Mouse (Mus musculus) hindbrain, embryonic 11.5 days (tissue): ENCODE measurements around the gene Tmem63b. TPM values are rescaled to one million over a fixed set of nuclear protein-coding genes. Genes with fewer than 3 reads are reported as not detected.

ENCODE experiments used
- ATAC-seq: fragments of 200-750 bp; cut with Nextera tagmentation; 2 replicates; pipeline ENCODE4 v1.8.0; 2017; ENCODE audit warnings: mild to moderate bottlenecking, moderate TSS enrichment, moderate library complexity; ENCODE audit not compliant: low FRiP score
- DNase-seq: peaks from one replicate; pipeline ENCODE4 v3.0.0-alpha.2; 2015; ENCODE audit warnings: low spot score
- H3K27ac ChIP-seq: fragments of 300-500 bp; sonication (generic); 2 replicates; pipeline ENCODE4 v1.5.1; 2014; ENCODE audit warnings: mild to moderate bottlenecking, low read depth, low read length
- H3K27me3 ChIP-seq: fragments of 300-500 bp; sonication (generic); 2 replicates; pipeline ENCODE4 v1.6.1; 2014; ENCODE audit warnings: mild to moderate bottlenecking, low read length, moderate library complexity, mixed read lengths; ENCODE audit not compliant: control insufficient read depth, insufficient read depth
- H3K36me3 ChIP-seq: fragments of 300-500 bp; sonication (generic); 2 replicates; pipeline ENCODE4 v1.6.1; 2014; ENCODE audit warnings: mild to moderate bottlenecking, low read length, moderate library complexity, mixed read lengths; ENCODE audit not compliant: control insufficient read depth, insufficient read depth
- H3K4me1 ChIP-seq: fragments of 300-500 bp; sonication (generic); replicated peaks from 2 replicates; pipeline ENCODE4 v1.6.1; 2014; ENCODE audit warnings: low read length, mixed read lengths; ENCODE audit not compliant: control insufficient read depth, insufficient read depth
- H3K4me2 ChIP-seq: fragments of 300-500 bp; sonication (generic); replicated peaks from 2 replicates; pipeline ENCODE4 v1.6.1; 2014; ENCODE audit warnings: mild to moderate bottlenecking, low read depth, low read length
- H3K4me3 ChIP-seq: fragments of 300-500 bp; sonication (generic); 2 replicates; pipeline ENCODE4 v1.5.1; 2014; ENCODE audit warnings: low read depth, low read length
- H3K9ac ChIP-seq: fragments of 300-500 bp; sonication (generic); 2 replicates; pipeline ENCODE4 v1.6.1; 2014; ENCODE audit warnings: low read depth, low read length
- H3K9me3 ChIP-seq: fragments of 300-500 bp; sonication (generic); 2 replicates; pipeline ENCODE4 v1.6.1; 2016; ENCODE audit warnings: low read length; ENCODE audit not compliant: control insufficient read depth
- WGBS: fragments of 180-500 bp; shearing (Covaris S2); extraction: QIAGEN DNeasy Blood & Tissue Kit; methylation state at CpG from one replicate; pipeline ENCODE4 v1.1.7; 2014; 5-methylcytosine and 5-hydroxymethylcytosine counted together
- polyA plus RNA-seq: library from polyadenylated mRNA; unstranded; fragments of >200 nt; fragmentation: Nextera tagmentation; extraction: Ambion mirVana; gene quantifications from 2 replicates; pipeline ENCODE4 v1.2.1, GENCODE M21; 2014

The Tmem63b gene
- polyA plus RNA-seq, 1 experiment from 2014 or later, result 50.3 TPM

DNA sequence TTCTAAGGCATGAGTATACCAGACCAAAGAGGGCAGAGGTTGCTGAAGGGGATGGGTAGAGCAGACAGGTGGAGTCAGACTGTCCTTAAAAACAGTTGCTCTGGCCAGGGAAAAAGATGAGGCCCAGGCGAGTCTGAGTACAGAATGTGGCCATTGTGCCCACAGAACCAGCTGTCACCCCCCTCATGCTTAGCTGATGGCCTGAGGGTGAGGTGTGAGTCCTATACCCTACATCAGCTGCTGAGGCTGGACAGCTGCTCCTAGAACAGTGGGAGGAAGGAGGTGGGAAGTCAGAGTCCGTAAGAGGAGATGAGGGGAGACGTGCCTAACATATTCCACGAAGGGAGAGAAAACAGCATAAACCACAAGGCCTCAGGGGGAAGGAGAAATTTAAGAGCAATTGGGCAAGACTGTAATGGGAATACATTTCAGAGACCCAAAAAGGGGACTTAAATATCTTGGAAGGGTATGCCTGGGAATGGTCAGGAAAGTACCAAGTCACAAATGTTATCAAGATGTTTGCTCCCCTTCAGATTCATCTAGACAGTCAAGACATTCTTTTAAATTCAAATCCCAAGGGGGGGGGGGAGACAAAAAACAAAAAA lies 70.6 kb downstream of the Tmem63b start:
- 69% methylated on average over 4 of the region's 4 CpGs for WGBS
- DNase-seq (no peak), ATAC-seq (no peak)
- H3K4me3 ChIP-seq, result no peak overlapping the region
- 0 out of 2 replicates have a peak, but pooled peaks cover 2% of the 10 kb centered on the region for H3K4me1 ChIP-seq
- H3K36me3 ChIP-seq, result no peaks in the 10 kb centered on the region
- no peak overlapping the region for H3K27ac ChIP-seq
- H3K4me2 ChIP-seq, result no peak overlapping the region
- H3K9me3 ChIP-seq, result no peaks in the 10 kb centered on the region
- H3K9ac ChIP-seq, result no peak overlapping the region
- no peaks in the 10 kb centered on the region for H3K27me3 ChIP-seq

DNA sequence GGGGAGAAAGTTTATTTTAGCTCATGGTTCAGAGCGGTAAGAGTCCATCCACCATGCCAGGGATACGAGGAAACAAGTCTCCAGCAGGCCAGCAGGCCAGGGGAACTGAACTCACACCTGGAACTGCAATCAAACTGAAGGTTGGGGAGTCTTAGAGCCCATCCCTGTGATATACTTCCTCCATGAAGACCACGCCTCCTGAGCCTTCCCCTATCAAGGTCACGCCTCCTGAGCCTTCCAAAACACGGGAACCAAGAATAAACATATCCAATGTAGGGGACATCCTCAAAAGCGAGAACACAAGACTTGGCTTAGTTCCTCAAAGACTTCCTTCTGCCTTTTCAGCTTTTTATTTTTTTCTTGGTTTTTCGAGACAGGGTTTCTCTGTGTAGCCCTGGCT lies 73.8 kb downstream of the Tmem63b start:
- no peak for ATAC-seq
- H3K4me3 ChIP-seq, result no peak overlapping the region
- WGBS, result 88% methylated on average over 7 of the region's 7 CpGs

DNA sequence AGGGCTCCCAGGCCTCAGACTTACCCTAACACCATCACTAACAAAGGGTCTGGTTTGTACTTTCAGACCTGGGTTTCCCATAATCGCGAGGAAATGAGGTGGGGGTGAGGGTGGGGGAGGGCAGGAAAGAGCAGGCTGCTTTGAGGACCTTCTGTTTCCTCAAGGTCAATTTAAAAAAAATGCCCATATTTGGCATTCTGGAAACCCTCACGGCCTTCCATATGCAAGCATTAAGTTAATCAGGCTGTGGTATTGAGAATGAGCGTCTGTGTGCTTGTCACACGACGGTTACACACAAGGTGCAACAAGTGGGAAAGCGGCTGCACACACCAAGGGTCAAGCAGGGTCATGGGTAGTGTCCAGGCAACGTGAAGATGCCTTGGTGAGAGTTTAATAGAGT lies 74.7 kb downstream of the Tmem63b start:
- Histone ChIP-seq H3K4me1 (no peaks in the 10 kb centered on the region; the same call in 1 of the 2 replicates), H3K27ac (no peak overlapping the region), H3K9ac (no peak overlapping the region), H3K4me3 (no peak overlapping the region), H3K36me3 (no peaks in the 10 kb centered on the region), H3K27me3 (no peaks in the 10 kb centered on the region), H3K4me2 (no peak overlapping the region), H3K9me3 (no peaks in the 10 kb centered on the region)
- ATAC-seq (no peak), DNase-seq (no peak)
- 81% methylated on average over 8 of the region's 8 CpGs for WGBS

More for the DNA sequence above, 73.8 kb downstream of the Tmem63b start:
- no peaks in the 10 kb centered on the region for H3K9me3 ChIP-seq
- no peak overlapping the region for H3K4me2 ChIP-seq
- no peak overlapping the region for H3K9ac ChIP-seq
- H3K27me3 ChIP-seq, result no peaks in the 10 kb centered on the region
- no peaks in the 10 kb centered on the region for H3K36me3 ChIP-seq
- no peak overlapping the region for H3K27ac ChIP-seq
- DNase-seq, result no peak
- H3K4me1 ChIP-seq, result no peaks in the 10 kb centered on the region; the same call in 1 of the 2 replicates

Other genes with a start within 250 kb of the Tmem63b start
- gene Spats1, start 211.5 kb downstream of the Tmem63b start, polyA plus RNA-seq, result 0.61 and 0.85 TPM in 2 replicates
- 13.0 and 14.5 TPM in 2 replicates for gene Aars2, start 180.1 kb downstream of the Tmem63b start, polyA plus RNA-seq
- gene Tcte1, start 163.5 kb downstream of the Tmem63b start, polyA plus RNA-seq, result 2.0 and 2.5 TPM in 2 replicates
- gene Tmem151b, start 137.2 kb downstream of the Tmem63b start, polyA plus RNA-seq, result 4.7 and 5.6 TPM in 2 replicates
- gene Nfkbie, start 131.2 kb downstream of the Tmem63b start, polyA plus RNA-seq, result 5.6 and 9.0 TPM in 2 replicates
- gene Slc35b2, start 123.0 kb downstream of the Tmem63b start, polyA plus RNA-seq, result 89.9 and 91.5 TPM in 2 replicates
- gene Hsp90ab1, start 113.6 kb downstream of the Tmem63b start, polyA plus RNA-seq, result 1,644 and 1,674 TPM in 2 replicates
- 48.0 and 50.8 TPM in 2 replicates for gene Slc29a1, start 87.3 kb downstream of the Tmem63b start, polyA plus RNA-seq
- 1.1 and 1.8 TPM in 2 replicates for gene Mymx, start 84.8 kb downstream of the Tmem63b start, polyA plus RNA-seq
- 0.79 and 1.0 TPM in 2 replicates for gene Capn11, start 27.6 kb downstream of the Tmem63b start, polyA plus RNA-seq
- gene Mrpl14, start 583 bp downstream of the Tmem63b start, polyA plus RNA-seq, result 105 and 109 TPM in 2 replicates
- 0.32 and 0.37 TPM in 2 replicates for gene 1600014C23Rik, start 46.9 kb upstream of the Tmem63b start, polyA plus RNA-seq